Mouse (Mus musculus) liver, adult (tissue): ENCODE data around the gene Slc12a5.

Source experiments
- GATA4 ChIP-seq: IDR thresholded peaks from 2 replicates; pipeline ENCODE4 v1.6.1; 2014; ENCODE audit warnings: mild to moderate bottlenecking, low read length; ENCODE audit not compliant: insufficient replicate concordance

Gene Slc12a5

DNA sequence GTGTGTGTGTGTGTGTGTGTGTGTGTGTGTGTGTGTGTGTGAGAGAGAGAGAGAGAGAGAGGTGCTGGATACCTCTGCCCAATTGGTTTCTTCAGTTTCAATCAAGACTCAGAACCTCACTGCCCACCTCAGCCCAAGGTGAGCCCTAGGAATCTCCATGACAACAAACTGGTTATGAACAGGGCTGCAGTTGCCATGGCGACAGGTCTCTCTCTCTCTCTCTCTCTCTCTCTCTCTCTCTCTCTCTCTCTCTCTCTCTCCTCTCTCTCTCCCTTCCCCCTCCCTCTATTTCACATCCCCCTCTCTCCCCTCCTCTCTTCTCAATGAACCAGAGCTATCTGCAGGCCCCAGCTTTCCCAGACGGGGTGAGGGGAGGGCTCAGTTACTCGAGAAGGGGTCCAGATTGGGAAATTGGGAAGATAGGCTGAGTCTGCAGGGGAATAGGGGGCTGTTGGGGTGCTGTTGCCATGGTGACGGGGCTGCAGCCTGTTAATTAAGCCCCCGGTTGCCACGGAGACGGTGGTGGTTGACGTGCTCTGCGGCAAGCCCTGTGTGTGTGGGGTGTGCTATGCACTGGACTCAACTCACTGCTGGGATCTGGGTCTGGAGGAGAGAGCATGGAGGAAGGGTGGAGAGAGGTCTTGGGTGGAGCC is 3.8 kb downstream of the Slc12a5 start:
- no peak for TF ChIP-seq GATA4

DNA sequence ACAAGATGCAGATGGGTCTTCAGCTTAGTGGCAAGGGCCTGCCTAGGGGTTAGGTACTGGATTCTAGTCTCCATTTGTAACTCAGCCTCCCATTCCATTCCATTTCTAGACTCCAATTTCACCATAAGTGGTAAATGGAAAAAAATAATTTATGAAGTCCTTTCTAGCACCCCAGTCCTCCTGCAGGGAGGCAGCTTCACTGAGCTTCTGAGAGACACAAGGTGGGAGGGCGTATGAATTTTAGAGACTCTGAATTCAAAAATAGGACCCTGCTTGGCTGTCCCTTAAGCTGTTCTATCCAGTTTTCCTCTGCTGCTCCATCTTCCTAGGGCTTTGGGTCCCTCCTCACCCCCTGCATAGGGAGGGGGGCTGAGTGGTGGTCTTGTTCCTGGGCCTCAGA is 4.4 kb downstream of the Slc12a5 start:
- no peak for TF ChIP-seq GATA4

DNA sequence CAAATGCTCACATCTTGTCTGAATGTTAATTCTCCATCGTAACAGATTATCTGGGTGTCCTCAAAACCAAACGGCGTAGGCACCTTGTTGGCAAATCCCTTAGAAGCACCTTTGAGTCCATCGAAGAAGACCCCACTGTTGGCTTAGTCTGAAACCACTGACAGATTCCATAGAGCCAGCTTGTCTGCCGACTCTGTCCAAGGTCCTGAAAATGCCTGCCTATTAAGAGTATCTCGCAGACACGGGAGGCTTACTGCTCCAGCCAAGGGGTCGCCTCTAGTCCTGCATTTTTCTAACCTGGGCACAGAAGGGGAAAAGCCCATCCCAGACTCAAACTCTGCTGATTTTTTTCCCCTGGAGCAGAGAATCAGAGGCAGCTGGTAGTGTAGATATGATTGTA is 5.8 kb downstream of the Slc12a5 start:
- no peak for TF ChIP-seq GATA4

DNA sequence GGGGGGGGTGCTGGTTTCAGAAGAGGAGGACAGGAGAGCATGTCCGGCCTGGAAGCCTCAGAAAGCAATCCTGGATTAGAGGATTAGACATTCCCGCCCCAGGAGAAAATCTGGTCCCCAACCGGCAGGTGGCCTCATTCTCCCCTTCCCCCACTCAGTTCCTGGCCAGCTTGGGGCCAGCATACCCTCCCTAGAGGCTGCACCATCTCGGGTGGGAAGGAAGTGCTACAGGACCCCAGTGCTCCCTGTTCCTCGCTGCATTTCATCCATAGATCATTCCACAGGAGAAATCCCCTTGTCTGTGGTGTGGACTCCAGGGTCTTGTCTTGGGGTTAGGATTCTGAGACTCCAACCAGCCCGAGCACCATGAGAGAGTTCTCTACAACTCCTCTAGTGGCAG is 6.6 kb downstream of the Slc12a5 start:
- TF ChIP-seq GATA4, result no peak

DNA sequence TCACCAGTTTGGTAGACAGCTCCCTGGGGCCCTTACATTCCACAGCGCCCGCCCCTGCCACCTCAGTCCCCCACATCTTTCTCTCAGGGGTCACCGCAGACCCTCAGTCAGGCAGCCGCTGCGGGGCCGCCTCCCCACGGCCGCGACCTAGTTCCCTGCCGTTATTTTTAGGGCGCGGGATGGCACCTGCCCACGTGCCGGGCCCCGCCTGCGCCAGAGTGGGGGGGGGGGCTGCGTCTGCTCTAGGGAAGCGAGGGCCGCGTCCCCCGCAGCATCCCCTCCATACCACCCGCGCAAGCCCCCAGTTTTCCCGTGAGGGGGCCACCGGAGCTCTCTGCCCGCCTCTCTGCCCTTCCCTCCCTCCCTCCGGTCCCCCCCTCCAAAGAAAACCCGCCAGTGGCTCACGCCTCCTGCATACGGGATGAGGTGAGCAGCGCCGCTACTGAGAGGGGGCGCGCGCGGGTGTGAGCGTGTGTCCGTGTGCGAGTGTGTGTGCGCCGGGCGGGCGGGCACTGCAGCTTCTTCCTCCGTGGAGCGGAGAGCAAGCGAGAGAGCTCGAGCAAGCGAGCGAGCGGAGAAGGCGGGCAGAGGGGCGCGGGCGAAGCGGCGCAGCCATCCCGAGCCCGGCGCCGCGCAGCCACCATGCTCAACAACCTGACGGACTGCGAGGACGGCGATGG is 7.3 kb downstream of the Slc12a5 start:
- TF ChIP-seq GATA4, result no peak

DNA sequence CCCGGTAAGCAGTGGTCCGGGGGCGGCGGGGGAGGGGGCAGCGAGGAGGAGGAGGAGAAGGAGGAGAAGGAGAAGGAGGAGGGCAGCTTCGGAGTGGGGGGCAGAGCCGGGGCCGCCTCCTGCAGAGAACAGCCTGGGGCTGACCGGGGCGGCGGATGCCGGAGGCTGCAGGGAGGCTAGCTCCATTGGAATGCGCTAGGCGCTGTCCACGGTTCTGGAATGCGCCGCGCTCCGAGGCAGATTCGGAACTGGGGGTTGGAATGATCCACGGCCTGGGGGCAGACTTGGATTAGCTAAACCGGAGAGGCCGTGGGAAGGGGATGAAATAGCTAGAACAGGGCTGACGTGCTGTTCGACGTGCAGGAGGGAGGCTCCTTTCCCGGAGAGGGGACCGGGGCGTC is 7.8 kb downstream of the Slc12a5 start:
- no peak for TF ChIP-seq GATA4

DNA sequence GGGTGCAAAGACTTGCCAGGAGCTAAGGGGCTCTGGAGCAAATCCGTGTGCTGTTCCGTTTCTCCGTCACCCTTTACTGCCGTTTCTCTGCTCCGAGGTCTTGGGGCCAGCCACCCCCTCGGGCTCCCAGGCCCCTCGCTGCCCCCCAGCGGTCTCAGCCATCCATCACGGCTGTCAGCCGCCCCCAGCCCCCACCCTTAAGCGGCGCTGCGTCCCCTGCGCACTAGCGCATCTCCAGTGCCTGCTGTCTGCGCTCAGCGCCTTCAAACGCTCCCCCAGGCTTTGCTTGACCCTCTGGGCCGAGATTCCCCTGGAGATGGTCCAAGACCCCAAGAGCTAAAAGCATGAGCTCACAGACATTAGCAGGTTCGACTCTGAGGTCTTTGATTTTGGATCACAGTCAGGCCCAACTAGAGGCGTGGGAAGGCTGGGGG is 8.8 kb downstream of the Slc12a5 start:
- TF ChIP-seq GATA4, result no peak

DNA sequence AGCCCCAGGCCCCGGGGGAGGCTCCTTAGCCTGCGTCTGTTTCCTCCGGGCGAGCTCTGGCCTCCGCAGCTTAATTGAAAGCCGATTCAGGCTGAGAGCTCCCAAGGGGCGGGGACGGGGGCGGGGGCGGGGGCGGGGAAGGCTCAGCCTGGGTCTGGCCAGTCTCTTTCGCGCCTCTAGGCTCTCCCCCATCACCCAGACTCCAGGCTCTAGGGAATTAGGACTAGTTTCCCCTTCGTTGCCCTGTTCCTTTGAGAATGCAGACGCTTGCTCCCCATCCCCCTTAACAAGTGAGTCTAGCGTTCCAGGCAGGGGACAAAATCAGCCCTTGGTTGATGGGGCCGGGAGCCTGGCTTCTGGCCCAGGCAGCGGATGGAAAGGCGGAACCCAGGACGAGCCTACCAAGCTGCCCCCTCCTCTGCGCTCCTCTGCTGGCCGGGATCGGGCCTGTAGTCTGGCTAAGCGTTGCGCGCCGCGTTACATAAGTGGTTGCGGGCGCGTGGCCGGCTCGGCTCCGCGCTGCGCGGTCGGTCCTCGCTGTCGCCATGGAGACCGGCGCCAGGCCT is 10.1 kb downstream of the Slc12a5 start:
- no peak for TF ChIP-seq GATA4

DNA sequence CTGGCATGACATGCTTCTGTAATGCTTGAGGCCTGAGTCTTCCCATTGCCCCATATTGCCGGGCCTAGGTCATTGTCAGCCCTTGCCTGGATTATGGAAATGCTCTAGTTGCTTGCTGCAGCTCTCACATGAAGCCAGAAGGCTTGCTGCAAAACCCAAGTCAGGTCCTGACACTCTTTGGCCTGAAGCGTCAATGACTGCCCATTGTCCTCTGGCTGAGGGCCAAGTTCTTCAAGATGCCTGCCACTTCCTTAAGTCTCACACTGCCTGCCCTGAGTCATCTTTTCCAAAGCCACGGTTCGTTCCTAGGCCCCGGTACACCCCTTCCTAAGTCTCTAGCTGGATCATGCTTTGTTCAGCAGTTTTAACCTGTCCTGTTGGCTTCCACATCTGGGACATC is 12.0 kb downstream of the Slc12a5 start:
- no peak for TF ChIP-seq GATA4

DNA sequence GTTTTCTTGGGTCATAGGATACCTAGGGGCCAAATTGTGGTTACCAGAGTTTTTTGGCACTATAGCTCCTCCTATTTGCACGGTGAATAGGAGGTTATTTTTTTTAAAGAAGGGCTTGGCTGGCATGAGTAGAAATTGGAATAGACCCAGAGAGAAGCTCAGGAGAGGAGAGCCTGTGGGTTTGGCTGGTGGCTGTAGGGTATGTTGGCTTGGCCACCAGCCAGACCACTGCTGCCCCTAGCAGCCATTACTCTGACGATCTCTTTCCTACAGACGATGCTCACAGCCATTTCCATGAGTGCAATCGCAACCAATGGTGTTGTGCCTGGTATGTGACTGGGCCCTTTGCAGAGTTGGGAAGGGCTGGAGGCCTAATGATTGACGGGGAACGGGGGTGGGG is 15.0 kb downstream of the Slc12a5 start:
- TF ChIP-seq GATA4, result no peak

DNA sequence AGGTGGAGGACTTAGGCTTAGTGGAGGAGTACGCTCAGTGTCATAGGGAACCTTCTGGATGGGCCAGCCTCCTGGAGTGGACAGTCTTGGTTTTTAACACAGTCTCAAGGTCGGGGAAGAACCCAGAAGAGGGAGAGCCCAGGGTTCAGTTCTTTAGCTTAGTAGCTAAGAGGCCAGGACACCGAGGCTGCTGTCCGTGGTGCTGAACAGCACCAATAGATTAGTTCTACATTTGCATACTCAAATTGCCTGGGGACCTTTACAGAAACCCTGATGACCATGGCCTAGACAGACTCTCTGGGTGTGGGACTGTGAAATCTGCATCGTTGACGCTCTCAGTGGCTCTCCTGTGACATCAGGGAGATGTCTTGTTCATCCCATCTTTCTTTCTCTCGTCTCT is 19.1 kb downstream of the Slc12a5 start:
- TF ChIP-seq GATA4, result no peak

DNA sequence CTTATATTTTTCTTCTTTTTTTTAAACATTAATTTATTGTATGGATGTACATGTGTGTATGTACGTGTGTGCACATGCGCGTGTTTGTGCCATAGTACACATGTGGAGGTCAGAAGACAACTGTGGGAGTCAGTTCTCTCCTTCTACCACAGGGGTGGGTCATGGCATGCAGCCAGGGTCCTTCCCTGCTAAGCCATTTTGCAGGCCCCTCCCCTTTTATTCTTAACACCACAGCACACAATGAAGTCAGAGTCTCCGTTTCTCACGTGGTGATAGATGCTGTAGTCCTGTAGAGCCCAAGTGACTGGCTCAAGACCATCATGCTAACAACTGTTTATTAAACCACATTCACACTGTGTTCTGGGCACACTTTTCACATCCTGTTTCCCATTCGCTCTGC is 25.4 kb downstream of the Slc12a5 start:
- TF ChIP-seq GATA4, result no peak

DNA sequence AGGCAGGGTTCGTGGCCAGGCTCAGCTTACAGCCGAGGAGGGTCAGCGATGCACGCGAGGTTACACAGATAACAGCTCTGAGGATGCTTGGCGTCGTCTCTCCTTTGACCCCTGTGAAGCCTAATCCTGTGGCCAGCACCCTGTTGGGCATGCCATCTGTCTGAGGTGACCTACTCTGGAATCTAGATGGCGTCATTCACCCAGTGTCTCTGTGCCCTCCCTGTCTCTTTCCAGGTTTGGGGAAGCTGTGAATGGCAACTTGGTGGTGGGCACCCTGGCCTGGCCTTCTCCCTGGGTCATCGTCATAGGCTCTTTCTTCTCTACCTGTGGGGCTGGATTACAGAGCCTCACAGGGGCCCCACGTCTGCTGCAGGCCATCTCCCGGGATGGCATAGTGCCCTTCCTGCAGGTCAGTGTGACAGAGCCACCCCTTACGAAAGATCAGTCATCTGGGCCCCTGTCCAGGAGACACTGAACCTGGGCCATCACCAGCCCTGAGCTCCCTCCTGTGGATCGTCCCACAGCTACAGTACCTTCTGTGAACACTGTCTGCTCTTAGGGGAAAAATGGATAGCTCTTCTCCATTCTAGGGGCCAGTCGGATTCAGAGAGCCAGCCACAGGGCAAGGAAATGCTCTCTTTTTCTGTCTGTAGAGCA is 25.9 kb downstream of the Slc12a5 start:
- TF ChIP-seq GATA4, result no peak

DNA sequence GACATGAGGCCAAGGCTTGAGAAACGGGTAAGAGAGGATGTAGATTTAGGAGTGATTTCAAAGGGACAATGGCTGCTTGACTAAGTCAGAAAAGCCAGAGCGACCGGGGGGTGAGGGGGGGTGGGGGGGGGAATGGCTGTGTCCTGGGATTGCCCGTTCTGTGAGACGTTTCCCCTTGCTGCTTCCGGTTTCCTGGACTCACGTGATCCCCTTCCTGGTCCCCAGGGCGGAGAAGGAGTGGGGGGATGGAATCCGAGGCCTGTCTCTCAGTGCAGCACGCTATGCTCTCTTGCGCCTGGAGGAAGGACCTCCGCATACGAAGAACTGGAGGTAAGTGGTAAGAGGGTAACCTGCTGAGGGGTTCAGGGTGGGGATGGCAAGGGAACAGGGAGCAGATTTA is 28.2 kb downstream of the Slc12a5 start:
- no peak for TF ChIP-seq GATA4

DNA sequence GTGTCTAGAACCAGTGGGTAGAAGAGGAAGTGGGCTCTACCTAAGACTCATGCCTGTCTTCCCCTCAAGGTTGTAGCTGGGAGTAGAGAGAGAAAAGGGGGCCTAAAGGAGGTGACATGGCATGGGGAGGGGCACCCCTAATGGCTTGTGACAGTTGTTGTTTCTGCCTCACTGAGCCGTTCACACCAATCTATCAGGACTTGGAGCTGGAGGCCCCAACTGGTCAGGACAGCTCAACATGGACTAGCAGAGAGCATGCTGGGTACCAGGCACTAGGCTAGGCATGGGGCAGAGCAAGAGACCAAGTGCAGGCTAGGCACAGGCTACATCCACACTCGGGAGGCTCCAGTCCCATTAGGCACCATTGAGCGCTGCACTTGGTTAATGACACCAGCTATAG is 30.5 kb downstream of the Slc12a5 start:
- TF ChIP-seq GATA4, result no peak

DNA sequence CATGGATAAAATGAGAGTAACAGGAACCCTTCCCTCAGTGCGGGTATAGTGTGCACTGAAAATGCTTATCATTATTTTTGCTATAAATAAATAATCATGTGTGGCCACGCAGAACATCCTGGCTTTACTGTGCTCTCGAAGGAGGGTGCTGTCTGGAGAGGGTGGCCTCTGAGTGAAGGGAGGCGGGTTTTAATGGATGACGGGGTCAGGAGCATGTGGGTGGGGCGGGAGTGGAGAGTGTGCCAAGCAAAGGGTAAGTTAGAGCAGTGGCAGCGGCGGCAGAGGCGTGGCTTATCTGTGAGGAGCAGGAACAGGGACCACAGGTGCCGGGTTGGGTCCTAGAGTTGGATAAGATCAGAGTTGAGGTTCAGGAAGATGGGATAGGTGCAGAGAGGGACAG is 31.2 kb downstream of the Slc12a5 start:
- TF ChIP-seq GATA4, result no peak
